Mouse (Mus musculus) G1E (cell line): ENCODE data around the gene Cmpk2. TPM values are rescaled to one million over a fixed set of nuclear protein-coding genes. Genes with fewer than 3 reads are reported as not detected.
"Not testable (repeated sequence)": the region's sequence is repeated elsewhere in the genome, so short reads cannot be mapped to it uniquely, and the experiment has no call there.

Source experiments
- ATAC-seq: 2 replicates; pipeline ENCODE4 v1.8.0; 2016; ENCODE audit warnings: mild to moderate bottlenecking; ENCODE audit not compliant: insufficient number of reproducible peaks, poor library complexity, low FRiP score, severe bottlenecking; ENCODE audit errors: extremely low read depth
- DNase-seq: peaks from one replicate; pipeline ENCODE4 v3.0.0; 2012; ENCODE audit warnings: low spot score
- H3K27me3 ChIP-seq: 2 replicates; pipeline ENCODE4 v1.6.1; 2012; ENCODE audit warnings: mild to moderate bottlenecking, low read length, inconsistent platforms; ENCODE audit not compliant: insufficient read depth
- H3K36me3 ChIP-seq: replicated peaks from 2 replicates; pipeline ENCODE3; 2012; ENCODE audit warnings: mild to moderate bottlenecking, inconsistent platforms
- H3K4me1 ChIP-seq: 2 replicates; pipeline ENCODE4 v1.6.1; 2012; ENCODE audit warnings: low read depth, low read length, inconsistent platforms, mixed read lengths; ENCODE audit not compliant: insufficient read depth
- H3K4me3 ChIP-seq: 2 replicates; pipeline ENCODE4 v1.5.1; 2012; ENCODE audit warnings: low read depth, mild to moderate bottlenecking, inconsistent platforms, low read length, moderate library complexity, mixed read lengths
- H3K9me3 ChIP-seq: replicated peaks from 2 replicates; pipeline ENCODE4 v1.6.1; 2012; ENCODE audit warnings: inconsistent platforms
- CTCF ChIP-seq: IDR thresholded peaks from 2 replicates; pipeline ENCODE4 v1.5.1; 2012; ENCODE audit warnings: low read depth, low read length, inconsistent platforms, mixed read lengths
- GATA1 ChIP-seq: IDR thresholded peaks from 2 replicates; pipeline ENCODE4 v1.6.1; 2012; ENCODE audit warnings: borderline replicate concordance, low read length, inconsistent platforms, mixed read lengths
- GATA2 ChIP-seq: IDR thresholded peaks from 2 replicates; pipeline ENCODE4 v1.6.1; 2012; ENCODE audit warnings: low read depth, low read length, inconsistent platforms, borderline replicate concordance
- POLR2AphosphoS5 ChIP-seq: IDR thresholded peaks from 2 replicates; pipeline ENCODE4 v1.6.1; 2012; ENCODE audit warnings: low read depth, low read length, inconsistent platforms; ENCODE audit not compliant: insufficient replicate concordance
- TAL1 ChIP-seq: conservative IDR thresholded peaks from 2 replicates; pipeline ENCODE4 v1.6.1; 2012; ENCODE audit warnings: low read depth, low read length, inconsistent platforms, mixed read lengths
- polyA plus RNA-seq: library from polyadenylated mRNA; stranded (reverse); fragments of >175 nt; gene quantifications from 2 replicates; pipeline ENCODE4 v1.2.3, GENCODE M21; 2012
- total RNA-seq, 2 experiments: library from RNA; stranded (forward) in 1 of 2; stranded (reverse) in 1 of 2; fragments of 200-1000 nt in 1 of 2; fragments of >200 nt in 1 of 2; fragmentation: Nextera tagmentation in 1 of 2; gene quantifications; 2 replicates each; pipeline ENCODE4 v1.2.3; 2014 to 2017

Cmpk2 gene
- total and polyA plus RNA-seq, 3 experiments, result 0.11 TPM; not detected in 2

DNA sequence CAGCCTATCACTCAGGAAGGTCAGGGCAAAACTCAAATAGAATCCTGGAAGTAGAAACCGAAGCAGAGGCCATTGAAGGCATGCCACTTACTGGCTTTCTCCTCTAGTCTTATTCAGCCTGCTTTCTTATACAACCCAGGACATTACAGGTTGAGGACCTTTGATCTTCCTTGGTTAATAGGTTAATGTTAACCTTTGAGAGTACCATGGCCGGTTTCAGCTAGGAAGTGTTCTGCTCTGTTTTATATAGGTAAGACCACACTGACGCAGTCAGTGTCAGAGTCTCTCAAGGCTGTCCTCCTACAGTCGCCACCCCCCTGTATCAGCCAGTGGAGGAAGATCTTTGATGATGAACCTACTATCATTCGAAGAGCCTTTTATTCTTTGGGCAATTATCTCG lies 4.7 kb downstream of the Cmpk2 start:
- H3K4me3 ChIP-seq, result no peak overlapping the region

DNA sequence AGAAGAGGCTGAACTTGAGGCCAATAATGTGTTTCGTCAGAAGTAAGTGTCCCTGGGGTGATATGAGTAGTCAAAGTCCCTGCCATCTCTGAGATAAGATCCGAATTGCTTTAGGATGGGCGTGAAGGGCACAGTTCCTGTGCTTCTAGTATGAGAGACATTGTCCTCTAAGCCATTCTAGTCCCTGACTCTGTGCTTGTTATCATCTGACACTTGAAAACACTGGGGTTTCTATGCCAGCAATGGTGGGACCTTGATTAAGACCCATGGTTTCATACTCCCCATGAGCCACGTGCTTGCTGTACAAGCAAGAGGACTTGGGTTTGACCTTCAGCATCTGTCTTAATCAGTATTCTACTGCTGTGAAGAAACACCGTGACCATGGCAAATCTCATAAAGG lies 8.2 kb downstream of the Cmpk2 start:
- no peak for DNase-seq
- Histone ChIP-seq H3K36me3 (no peaks in the 10 kb centered on the region), H3K4me1 (no peaks in the 10 kb centered on the region), H3K9me3 (peaks cover 48% of the 10 kb centered on the region), H3K4me3 (no peak overlapping the region), H3K27me3 (no peaks in the 10 kb centered on the region)
- ATAC-seq, result no peak
- TF ChIP-seq TAL1, result no peak
- no peak for TF ChIP-seq GATA2
- no peak for TF ChIP-seq GATA1
- no peak for TF ChIP-seq POLR2AphosphoS5

More for the DNA sequence above, 4.7 kb downstream of the Cmpk2 start:
- DNase-seq (no peak), ATAC-seq (no peak)
- Histone ChIP-seq H3K27me3 (no peaks in the 10 kb centered on the region), H3K9me3 (peaks cover 68% of the 10 kb centered on the region), H3K4me1 (no peaks in the 10 kb centered on the region), H3K36me3 (no peaks in the 10 kb centered on the region)
- TF ChIP-seq GATA2 (no peak), TAL1 (no peak), CTCF (no peak), GATA1 (no peak), POLR2AphosphoS5 (no peak)

- Histone ChIP-seq H3K4me3 (no peak overlapping the region), H3K9me3 (peaks cover 38% of the 10 kb centered on the region), H3K4me1 (no peaks in the 10 kb centered on the region), H3K36me3 (no peaks in the 10 kb centered on the region), H3K27me3 (no peaks in the 10 kb centered on the region)
- TF ChIP-seq POLR2AphosphoS5 (no peak), TAL1 (no peak), GATA2 (no peak), CTCF (no peak), GATA1 (no peak)
- DNase-seq, result no peak
- no peak for ATAC-seq
These were observed 9.4 kb downstream of the Cmpk2 start for GRCm38 (mm10) chr12:26478196-26479004.

- H3K4me1 ChIP-seq, DNase-seq, H3K4me3 ChIP-seq, H3K27me3 ChIP-seq, ATAC-seq, H3K36me3 ChIP-seq: not testable (repeated sequence)
- H3K9me3 ChIP-seq, result peaks cover 23% of the 10 kb centered on the region
These were observed 17.0 kb downstream of the Cmpk2 start for GRCm38 (mm10) chr12:26485738-26486580.

GRCm38 (mm10) chr12:26487874-26488616 lies 19.0 kb downstream of the Cmpk2 start:
- DNase-seq, result no peak

DNA sequence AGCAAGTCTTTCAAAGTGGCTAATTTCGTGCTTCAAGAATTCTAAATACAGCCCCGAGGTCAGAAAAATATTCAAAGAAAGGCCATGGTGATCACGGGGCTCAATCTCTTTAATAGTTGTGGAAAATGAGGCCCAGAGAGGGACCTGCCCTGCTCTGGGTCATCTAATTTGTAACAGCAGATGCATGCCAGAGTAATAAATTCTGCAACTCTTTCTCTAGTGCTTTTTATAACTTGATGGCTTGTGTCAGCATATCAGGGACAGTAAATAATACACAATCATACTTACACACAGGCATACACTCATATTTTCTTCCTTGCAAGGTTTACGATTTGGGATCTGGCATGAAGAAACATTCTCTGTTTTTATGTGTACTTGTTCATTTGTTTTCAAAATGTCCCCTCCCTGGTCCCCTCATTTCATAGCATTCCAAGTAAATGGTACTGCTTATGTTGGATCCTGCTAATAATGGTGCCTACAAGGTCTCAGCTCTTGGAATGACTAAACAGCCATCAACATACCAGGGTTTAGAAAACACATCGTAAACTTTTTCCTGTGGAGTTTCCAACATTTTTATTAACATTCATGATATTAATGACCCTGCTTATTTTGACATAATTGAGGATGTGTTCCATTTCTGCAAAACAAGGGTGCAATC lies 19.7 kb downstream of the Cmpk2 start:
- TF ChIP-seq GATA2 (no peak), TAL1 (no peak), CTCF (no peak), GATA1 (no peak), POLR2AphosphoS5 (no peak)
- peaks cover 20% of the 10 kb centered on the region for H3K9me3 ChIP-seq
- H3K27me3 ChIP-seq, result no peaks in the 10 kb centered on the region
- DNase-seq (no peak), ATAC-seq (no peak)
- H3K4me1 ChIP-seq, result no peaks in the 10 kb centered on the region
- H3K4me3 ChIP-seq, result no peak overlapping the region
- H3K36me3 ChIP-seq, result no peaks in the 10 kb centered on the region

More at GRCm38 (mm10) chr12:26487874-26488616, 19.0 kb downstream of the Cmpk2 start:
- ATAC-seq, result no peak
- Histone ChIP-seq H3K27me3 (no peaks in the 10 kb centered on the region), H3K4me1 (no peaks in the 10 kb centered on the region), H3K4me3 (no peak overlapping the region), H3K36me3 (no peaks in the 10 kb centered on the region), H3K9me3 (peaks cover 20% of the 10 kb centered on the region)
- no peak for TF ChIP-seq GATA2
- TF ChIP-seq GATA1, result no peak
- no peak for TF ChIP-seq TAL1
- TF ChIP-seq CTCF, result no peak
- TF ChIP-seq POLR2AphosphoS5, result no peak
